Mouse (Mus musculus): ENCODE data around the gene Ccdc30.

The Ccdc30 gene

DNA sequence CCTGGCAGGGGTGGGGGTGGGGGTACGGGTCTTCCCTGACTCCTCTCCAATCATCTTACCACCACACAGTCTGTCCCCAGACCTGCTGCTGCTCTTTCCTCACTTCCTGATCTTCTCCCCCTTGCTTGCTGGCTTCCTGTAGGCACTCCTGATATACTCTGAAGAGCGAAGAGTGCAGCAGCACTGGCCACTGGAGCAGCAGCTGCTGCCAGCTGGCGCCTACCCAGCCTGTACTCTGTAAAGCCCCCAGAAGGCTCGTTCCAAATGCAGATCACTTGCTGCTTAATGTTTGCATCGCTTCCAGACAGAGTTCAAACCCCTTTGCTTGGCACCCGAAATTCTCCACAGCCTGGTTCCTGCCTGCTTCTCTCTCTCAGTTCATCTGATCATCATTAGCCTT, 2.5 kb downstream of the Ccdc30 start:
- DNase-seq: no peak

DNA sequence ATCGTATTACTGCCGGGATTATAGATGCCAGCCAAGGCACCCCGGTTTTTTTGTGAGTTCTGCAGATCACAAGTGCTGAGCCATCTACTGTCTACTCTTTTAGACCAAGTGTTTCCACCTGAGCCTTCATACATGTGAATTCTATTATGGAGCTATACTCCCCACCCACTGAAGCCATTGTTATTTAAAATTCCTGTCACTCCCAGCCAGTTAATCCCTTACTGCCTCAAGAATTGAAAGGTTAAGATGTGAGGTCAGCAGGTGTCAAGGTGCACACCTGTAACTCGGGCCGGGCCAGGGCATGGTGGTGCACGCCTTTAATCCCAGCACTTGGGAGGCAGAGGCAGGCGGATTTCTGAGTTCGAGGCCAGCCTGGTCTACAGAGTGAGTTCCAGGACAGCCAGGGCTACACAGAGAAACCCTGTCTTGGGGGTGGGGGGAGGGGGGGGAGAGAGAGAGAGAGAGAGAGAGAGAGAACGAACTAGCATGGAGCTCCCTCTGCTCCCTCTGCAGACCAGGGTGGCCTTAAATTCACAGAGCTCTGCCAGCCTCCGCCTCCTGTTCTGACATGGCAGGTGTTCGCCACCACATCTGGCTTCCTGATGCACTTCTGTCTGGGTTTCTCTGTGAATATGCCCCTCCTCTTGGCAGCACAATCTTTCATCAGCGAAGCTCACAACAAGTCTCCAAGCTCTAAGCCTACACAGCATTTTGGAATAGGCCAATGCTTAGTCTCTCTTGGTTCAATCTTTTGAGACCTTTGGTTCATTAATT, 3.3 kb downstream of the Ccdc30 start:
- no peak for DNase-seq

DNA sequence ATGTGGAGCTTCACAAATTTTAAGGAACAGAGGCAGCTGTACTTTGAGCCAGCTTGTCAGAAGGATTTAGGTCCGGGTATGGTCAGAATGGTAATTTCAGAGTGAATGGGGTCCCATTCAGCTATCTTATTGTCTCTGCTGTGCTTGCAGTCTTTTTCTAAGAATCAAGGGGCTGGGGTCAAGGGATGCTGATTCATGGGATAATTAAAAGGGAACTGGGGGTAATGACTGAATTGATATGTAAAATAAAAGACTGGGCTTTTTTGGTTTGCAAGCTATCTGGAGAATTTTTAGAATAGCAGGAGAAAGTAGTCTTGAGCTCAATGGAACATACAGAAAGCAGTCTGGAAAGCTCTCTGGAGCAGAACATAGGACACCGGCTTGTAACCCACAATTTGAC, 11.9 kb downstream of the Ccdc30 start:
- DNase-seq: no peak

DNA sequence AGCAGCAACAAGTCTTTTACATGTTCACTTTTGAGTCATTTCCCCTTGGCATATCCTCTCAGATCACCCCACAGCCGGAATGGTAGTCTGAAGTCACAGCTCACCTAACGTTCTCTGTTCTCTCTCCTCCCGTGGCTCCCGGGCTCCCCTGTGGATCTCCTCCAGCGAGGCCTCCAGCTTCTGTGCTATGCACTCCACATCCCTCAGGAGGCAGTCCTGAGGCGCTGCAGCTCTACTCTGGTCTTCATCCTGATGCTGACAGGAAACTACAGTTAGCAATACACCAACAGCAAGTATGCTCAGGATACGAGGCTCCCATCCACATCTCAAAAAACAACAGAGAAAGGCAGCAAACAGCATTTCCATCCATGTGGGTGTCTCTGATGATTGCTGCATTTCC, 14.4 kb downstream of the Ccdc30 start:
- no peak for DNase-seq

DNA sequence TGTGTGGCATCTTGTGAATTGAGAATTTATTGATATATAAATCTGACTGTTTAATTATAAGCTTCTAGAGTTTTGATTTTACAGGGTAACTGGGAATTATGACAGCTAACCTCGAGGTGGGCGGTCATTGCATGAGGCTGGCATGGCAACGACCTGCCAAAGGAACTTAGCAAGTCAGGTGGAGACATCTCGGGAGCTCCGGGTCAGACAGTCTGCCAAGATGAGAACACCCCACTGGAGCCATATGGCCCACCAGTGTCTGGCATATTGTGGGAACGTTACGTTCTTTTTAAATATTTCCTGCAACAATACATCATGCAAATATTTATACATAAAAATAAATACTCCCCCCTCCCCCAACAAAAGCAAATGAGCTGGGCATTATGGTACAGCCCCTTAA, 16.6 kb downstream of the Ccdc30 start:
- peak; percentile 70 to 74 for DNase-seq

DNA sequence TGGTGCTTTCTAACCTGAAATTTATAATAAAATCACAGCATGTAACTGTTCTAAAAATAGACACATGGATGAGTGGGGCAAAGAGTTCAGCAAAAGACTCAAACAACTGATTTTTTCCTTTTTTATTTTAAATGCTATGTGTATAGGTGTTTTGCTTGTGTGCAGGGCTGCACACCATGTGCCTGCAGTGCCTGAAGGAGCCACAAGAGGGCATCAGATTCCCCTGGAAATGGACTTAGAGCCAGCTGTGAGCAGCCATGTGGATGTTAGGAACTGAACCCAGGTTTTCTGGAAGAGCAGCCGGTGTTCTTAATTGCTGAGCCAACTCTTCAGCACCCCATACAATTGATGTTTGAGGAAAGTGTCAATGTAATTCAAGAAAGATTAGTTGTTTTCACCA, 25.0 kb downstream of the Ccdc30 start:
- DNase-seq: peak in 1 of 2 experiments; percentile 19

DNA sequence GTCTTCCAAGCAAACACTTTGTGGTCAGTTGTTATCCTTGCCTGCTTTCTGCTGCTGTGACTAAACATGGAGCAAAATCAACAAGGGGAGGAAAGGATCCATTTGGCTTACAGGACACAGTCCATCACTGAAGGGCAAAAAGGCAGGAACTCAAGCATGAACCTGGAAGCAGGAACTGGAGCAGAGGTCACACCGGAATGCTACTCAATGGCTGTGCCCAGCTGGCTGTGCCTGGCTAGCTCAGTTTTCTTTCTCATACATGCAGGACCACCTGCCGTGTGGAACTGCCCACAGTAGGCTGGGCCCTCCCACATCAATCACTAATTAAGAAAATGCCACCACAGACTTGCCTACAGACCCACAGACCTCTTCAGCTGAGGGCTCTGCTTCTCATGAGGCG, 26.1 kb downstream of the Ccdc30 start:
- DNase-seq: no peak

DNA sequence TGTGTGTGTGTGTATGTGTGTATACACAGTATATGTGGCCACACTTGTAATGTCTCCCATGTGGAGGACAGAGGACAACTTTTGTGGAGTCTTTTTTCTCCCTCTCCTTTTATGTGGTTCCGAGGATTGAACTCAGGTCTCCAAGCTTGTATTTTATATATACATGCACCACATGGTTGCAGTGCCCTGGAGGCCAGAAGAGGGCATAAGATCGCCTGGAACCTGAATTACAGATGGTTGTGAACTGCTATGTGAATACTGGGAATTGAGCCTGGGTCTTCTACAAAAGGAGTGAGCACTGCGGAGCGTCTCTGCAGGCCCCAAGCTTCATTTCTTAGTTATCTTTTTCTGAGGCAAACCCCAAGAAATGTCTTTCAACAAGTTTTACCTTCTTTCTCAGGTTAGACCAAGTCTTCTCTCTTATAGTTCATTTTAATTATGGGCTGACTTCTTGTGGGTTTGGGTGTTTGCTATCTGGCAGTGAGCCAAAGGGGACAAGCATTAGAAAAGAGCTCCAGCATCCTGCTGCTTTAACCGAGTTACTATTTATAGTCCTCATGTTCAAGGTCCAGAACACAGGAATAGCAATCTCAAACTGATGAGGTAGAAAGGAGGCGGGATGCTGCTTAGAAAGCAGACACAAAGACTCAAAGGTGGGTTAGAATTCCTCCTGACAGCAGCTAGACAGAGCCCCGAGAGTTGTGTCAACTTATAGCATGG, 33.7 kb downstream of the Ccdc30 start:
- DNase-seq: peak in 1 of 2 experiments; percentile 13

DNA sequence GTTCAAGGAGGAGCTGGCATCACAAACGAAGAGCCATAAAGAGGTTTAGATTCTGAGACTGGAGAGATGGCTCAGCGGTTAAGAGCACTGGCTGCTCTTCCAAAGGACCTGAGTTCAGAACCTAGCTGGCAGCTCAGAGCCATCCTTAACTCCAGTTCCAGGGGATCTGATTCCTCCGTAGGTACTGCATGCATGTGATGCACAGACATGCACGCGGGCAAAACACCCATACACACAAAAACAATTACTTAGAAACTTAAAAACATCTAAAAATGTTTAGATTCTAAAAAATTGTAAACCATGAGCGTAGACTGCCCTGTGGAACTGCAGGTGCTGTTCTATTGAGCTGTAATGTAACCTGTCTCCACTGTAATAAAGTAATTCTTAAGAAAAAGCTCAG, 45.9 kb downstream of the Ccdc30 start:
- DNase-seq: no peak

DNA sequence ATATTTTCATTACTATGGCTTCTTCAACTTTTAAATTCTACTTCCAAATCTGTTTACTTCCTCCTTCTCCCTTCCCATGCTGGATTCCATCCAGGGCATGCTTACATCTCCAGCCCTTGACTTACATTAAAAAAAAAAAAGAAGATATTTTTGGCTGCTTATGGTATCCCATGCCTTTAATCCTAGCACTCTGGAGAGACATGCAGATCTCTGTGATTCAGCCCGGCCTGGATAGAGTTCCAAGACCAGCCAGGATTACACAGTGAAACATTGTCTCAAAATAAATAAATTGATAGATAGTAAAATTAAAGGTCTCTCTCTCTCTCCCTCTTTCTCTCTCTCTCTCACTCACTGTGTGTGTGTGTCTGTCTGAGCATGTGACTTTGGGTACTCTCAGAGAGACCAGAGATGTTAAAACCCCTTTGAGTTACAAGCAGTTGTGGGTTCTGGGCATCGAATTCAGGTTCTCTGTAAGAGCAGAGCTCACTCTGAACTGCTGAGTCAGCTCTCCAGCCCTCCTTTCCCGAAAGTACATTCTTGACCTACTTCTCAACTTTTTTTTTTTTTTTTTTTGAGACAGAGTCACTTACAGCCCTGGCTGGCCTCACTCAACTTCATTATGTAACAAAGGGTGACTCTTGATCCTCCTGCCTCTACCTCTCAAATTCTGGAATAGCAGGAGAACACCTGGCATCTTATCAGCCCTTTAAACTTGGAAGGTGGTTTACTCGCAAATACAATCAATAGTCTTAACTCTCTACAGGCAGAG, 48.4 kb downstream of the Ccdc30 start:
- DNase-seq: no peak

DNA sequence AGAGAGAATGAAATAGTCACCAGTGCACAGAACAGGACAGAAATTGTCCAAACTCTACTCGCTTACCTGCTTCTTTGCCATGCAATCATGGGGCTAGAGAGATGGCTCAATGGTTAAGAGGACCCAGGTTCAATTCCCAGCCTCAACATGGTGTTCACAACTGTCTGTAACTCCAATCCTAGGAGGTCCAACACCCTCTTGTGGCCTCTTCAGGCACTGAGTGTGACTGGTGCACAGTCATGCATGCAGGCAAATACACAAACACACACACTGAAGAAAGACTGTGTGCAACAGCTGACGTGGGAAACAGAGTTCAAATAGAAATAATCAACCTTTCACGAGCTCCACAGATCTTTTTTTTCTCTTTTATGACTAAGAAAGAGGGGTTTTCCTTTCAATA, 53.1 kb downstream of the Ccdc30 start:
- no peak for DNase-seq

DNA sequence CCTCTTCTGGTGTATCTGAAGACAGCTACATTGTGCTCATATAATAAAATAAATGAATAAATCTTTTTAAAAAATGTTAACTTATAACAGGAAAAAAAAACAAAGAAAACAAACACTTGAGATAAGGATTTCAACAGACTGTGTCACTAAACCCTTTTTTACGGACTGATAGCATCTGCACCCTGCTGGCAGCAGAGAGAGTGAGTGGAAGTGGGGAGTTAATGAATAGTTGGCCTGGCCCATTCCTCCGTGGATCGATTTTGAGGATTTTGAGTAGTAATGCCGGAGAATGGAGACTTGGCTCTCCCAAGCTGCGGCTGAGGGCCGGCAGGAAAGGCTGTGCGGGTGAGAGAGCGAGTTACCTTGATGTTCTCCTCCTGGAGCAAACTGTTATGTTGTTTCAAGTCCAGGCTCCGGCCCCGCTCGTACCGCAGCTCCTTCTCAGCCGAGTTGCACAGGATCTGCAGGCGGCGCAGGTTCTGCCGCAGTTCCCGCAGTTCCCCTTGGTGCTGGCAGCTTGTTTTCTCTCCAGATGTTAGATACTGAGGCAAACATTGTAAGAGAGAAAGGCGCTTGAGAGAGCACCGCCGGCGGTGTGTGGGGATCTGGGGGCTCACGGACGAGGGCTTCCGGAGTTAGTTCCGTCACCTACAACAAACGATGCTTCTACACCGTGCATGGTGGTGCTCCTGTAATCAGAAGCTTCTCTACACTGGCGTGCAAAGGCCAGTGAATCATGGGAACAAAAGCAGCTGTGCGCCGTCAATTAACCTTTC, 55.9 kb downstream of the Ccdc30 start:
- peak; percentile 8 to 12 for DNase-seq

DNA sequence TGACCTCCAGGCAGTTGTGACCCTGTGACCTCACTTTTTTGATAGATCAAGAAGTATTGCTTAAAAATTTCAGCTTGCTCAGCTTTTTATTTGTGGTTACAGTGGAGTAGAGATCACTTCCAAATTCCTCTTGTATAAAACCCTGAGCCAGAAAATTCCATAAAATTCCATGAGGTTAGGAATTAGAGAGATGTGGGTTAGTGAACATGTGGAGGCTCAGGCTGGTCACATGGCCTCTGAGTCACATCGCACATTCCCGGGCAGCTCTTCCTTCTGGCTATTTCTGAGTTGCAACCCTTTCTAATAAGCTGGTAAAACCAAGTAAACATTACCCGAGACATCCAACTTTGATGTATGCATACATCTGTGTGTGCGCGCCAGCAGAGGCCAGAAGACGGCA, 69.8 kb downstream of the Ccdc30 start:
- DNase-seq: no peak

DNA sequence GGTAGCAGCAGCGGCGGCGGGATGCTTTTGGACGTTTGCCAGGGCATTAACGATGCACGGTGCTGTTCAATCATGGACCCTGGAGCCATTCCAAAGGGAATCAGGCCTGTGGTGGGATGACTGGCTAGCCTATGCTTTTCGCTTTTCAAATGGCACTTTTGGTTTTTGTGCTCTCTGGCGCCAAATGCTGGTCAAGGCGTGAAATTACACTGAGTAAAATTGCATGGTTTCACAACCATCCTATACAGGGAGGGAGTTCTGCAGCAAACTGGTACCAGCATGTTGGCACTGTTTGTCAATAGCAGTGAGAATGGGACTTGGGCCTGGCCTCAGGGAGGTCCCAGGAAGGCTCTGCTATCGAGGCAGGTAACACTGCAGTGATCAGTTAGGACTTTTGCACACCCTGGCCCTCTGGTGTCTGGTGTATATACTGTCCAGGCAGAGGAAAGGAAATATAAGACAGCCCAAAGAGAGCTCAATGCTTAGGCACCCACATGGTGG, 76.4 kb downstream of the Ccdc30 start:
- DNase-seq: peak; percentile 63 to 69

DNA sequence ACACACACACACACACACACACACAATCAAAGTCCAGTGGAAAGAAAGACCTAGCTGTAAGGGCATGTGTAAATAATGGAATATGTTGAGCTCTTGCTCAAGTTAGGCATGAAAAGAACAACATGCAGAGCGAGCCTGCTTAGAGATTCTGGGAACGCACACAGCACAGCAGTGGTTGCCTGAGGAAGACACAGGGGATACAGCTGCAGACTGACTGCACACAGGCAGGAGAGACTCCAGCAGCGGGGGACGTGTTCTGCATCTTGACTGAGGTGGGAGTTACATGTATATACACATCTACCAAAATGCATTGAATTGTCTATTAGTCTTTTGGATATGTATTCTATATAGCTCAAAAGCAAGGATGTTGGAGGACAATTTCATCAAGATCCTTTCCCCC, 76.9 kb downstream of the Ccdc30 start:
- peak in 1 of 2 experiments; percentile 6 for DNase-seq

DNA sequence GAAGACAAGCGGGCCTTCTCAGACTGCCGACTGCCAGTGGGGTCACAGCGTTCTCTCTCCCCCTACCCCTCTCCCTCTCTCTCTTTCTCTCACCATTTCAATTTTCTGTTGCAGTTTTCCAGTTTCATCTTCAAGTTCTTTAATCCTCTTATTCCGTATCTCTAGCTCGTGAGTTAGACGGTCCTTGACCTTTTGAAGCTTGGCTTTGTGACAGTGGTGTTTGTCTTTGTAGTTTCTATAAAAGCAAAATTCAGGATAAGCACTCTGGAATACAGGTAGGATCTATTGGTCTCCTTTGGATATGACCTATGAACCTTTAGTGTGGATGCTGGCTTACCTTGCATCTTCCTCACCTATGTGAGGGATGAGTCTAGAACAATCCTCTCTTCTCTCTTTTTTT, 81.8 kb downstream of the Ccdc30 start:
- DNase-seq: no peak

DNA sequence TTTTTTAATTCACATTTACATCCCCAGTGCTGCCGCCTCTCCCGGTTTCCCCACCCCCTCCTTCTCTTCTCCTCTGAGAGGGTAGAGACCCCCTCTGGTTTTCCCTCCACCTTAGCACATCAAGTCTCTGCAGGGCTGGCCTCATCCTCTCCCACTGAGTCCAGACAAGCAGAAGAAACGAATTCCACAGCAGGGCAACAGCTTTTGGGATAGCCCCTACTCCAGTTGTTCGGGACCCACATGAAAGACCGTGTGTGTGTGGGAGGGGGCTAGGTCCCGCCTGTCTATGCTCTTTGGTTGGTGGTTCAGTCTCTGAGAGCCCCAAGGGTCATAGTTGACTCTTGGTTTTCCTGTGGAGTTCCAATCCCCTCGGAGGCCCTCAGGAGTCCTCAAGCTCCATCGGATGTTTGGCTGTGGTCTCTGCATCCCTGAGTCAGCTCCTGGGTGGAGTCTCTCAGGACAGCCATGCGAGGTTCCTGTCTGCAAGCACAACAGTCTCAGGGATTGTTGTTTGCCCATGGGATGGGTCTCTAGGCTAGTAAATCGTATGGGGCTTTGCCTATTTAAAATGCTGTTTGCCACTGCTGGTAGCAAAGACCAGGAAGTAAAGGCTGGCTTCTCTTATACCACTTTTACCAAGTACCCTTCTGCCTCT, 94.3 kb downstream of the Ccdc30 start:
- DNase-seq: peak; percentile 25 to 26

DNA sequence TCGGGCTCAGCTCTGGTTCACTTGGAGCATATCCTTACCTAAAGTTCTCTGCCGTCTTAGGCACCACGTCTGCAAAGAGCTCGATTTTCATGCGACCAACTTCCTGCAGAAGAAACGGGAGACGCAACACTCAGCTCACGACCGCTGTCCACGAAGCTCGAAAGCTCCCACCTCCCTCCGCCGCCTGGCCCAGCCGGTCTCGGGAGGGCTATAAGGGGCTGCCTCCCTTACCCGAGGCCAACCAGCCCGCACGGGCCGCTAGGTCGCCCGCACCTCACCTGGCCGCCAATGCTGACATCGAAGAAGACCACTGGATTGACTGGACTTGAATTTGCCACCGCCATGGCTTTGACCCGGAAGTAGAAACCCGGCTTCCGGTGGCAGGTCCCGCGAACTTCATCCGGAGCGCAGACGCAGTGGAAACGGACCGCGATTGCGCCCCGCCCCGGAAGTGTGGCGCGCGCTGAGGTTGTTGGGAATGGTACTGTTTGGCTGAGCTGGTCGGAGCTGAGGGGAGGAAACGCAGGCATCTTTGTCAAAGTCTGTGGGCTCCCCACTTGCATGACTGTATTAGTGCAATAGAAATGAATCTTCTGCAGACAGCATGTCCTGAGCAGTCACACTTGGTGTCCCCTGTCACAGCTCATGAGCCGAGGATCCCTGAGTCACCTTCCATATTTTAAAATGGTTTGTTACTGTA, 95.0 kb downstream of the Ccdc30 start, which contains the start of gene Ppih:
TSS of gene Ppih (minus strand) at position 416 of the 700 bp plus-strand sequence.
- DNase-seq: peak; percentile 97 to 98

DNA sequence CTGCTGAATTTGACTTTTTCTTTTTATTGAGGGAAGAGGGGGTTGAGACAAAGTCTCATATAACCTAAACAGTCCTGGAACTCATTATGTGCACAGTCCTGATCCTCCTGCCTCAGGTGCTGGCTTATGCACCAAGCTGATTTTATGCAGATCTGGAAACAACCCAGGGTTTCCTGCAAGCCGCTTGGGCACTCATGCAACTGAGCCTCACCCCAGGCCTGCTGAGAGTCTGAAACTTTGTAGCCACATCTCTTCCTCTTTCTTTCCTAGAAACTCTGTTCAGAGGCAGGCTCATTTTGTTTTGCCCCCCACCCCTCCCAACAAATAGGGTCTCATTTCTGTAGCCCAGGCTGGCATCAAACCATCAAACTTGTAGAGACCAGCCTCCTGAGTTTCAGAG, 101.6 kb downstream of the Ccdc30 start:
- no peak for DNase-seq

DNA sequence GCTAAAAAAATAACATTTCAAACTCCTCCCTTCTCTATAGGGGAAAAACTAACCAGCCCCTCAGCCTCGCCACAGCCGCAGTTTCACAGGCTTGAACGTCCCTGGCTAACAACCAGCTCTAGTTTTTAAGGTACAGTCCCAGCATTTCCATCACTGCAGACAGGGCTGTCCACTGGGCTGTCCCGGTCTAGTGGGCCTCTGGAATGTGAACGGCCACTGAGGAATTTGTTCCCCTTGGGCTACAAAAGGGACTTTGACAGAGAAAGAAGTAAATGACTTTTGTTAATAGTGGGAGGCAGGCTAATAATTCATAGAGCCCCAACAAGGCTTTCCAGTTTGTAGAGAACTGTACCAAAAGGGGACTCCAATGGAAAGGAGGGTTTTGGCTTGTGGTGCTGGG, 109.9 kb downstream of the Ccdc30 start:
- no peak for DNase-seq

DNA sequence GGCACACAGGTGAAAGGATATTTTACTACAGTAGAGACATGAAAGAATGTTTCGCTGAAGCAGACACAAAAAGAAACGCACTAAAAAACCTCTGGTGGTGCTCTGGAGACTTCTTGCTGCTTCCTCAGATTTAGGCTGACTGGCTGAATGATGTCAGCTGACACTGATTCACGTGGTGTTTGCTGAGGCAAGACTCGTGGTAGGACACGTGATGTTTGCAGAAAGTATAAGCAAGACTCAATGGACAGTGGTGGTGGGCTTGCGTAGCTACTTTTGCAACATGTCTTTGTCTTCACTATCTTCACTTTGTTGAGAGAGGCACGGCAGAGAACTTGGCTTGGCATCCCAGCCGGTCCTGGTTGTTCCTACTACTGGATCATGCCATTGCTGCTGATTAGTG, 112.0 kb downstream of the Ccdc30 start:
- DNase-seq: no peak
